Mouse (Mus musculus): Measurements from ENCODE around the gene Ptch2.

- no peak for TF ChIP-seq CTCF (conservative IDR thresholded peaks at IDR 0.05; ENCODE audit: insufficient read depth, insufficient read length, low read depth, low read length)
- TF ChIP-seq POLR2A (IDR thresholded peaks at IDR 0.05; ENCODE audit: low read depth, low read length): no peak
Observed at GRCm38 (mm10) chr4:117107813-117108523, 12.1 kb downstream of the Ptch2 start.

All from kidney, adult 2 months (tissue).